Mouse (Mus musculus) thymus, adult 2 months (tissue): ENCODE measurements around the gene Bak1.

ENCODE experiments used
- CTCF ChIP-seq: fragments of 200-500 bp; IDR thresholded peaks from 2 replicates; pipeline ENCODE4 v1.5.1; 2012; ENCODE audit warnings: mild to moderate bottlenecking, control low read depth, low read length, moderate library complexity, borderline replicate concordance; ENCODE audit not compliant: control insufficient read depth, poor library complexity, insufficient read depth; ENCODE audit errors: extremely low read depth
- POLR2A ChIP-seq: fragments of 200-500 bp; IDR thresholded peaks from 2 replicates; pipeline ENCODE4 v1.6.1; 2012; ENCODE audit warnings: mild to moderate bottlenecking, low read length, control low read depth, moderate library complexity; ENCODE audit not compliant: control insufficient read depth, poor library complexity, insufficient read depth; ENCODE audit errors: extremely low read depth

DNA sequence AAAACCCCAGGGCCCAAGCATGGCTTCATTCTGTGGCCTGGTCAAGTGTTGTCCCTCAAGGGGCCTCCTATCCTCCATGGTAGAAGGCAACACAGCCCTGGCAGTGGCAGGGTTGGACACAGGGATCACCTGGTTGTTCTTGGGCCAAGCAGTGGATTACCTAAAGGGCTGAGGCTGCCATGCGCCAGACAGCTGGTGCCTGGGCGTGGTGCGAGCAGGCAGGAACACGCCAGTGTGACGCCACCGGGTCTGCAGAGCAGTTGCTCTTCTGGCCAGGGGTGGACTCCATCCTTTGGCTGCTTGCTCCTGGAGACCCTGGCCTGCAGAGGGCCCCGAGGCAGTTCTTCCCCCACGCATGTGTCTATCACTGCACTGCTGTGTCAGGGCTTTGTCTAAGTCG is 45.0 kb upstream of the Bak1 start:
- TF ChIP-seq CTCF (no peak), POLR2A (no peak)
